Mouse (Mus musculus): ENCODE data around the gene Mylk2.

- no peak for TF ChIP-seq TAL1 (IDR thresholded peaks at IDR 0.05; ENCODE audit: low read length)
- TF ChIP-seq GATA1 (IDR thresholded peaks at IDR 0.05; ENCODE audit: low read length): no peak
Measured at GRCm38 (mm10) chr2:152895834-152896233, 15.3 kb upstream of the Mylk2 start.
